Mouse (Mus musculus): ENCODE measurements around the gene Cacna1c. TPM values are rescaled to one million over a fixed set of nuclear protein-coding genes. Genes with fewer than 3 reads are reported as not detected.

The Cacna1c gene
- total RNA-seq, 2 experiments from 2014 or later, result 52.3 to 81.7 TPM

- intact Hi-C loops (cut with DNase I), result no loop called here
- DNase-seq (ENCODE audit: low spot score in 2 of 2), result no peak
These were observed 158.4 kb downstream of the Cacna1c start for GRCm38 (mm10) chr6:119037815-119038214.

GRCm38 (mm10) chr6:119037047-119037446 lies 159.2 kb downstream of the Cacna1c start:
- intact Hi-C loops (cut with DNase I), result no loop called here
- no peak for DNase-seq (ENCODE audit: low spot score in 2 of 2)

GRCm38 (mm10) chr6:119035361-119035760 lies 160.9 kb downstream of the Cacna1c start:
- intact Hi-C loops (cut with DNase I), result no loop called here
- DNase-seq (ENCODE audit: low spot score in 2 of 2), result no peak

DNA sequence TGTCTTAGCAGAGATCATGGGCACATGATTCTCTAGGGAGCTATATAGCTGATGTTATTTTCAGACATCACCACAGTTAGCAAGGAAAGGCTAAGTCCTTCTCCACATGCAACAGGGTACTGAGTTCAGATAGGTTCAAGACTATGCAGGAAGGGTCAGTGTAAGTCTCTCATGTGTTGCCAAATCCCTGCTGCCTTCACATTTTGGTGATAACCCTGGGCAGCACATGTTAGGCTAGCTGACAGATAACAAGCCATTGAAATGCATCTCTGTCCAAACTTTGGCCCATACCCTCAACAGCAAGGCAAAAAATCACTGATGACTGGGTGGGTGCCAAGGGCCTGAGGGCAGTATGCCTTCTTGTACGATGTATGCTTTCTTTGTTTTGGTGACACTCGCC lies 161.3 kb downstream of the Cacna1c start:
- intact Hi-C loops (cut with DNase I), result no loop called here
- DNase-seq (ENCODE audit: low spot score in 2 of 2), result no peak

DNA sequence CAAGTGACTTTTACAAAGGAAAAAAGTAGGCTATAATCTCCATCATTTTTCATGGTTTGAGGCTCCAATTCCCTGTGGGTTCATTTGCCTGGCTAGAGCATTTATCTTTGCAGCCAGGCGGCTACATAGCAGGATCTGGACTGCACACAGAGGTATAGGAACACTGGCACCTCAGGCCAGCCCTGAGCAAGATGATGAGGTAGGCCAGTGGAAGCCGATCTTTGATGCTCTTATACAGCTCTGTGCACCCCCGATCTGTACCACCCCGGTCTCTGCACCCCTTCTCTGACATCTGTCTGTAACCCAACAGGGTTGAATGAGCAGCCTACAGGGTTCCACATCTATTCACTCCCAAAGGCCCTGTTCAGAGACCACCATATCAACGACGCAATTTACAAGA lies 168.3 kb downstream of the Cacna1c start:
- intact Hi-C loops (cut with DNase I), result no loop called here
- DNase-seq (ENCODE audit: low spot score in 2 of 2), result no peak

- intact Hi-C loops (cut with DNase I), result no loop called here
- DNase-seq (ENCODE audit: low spot score in 2 of 2), result no peak
These were observed 173.4 kb downstream of the Cacna1c start for GRCm38 (mm10) chr6:119022850-119023249.

DNA sequence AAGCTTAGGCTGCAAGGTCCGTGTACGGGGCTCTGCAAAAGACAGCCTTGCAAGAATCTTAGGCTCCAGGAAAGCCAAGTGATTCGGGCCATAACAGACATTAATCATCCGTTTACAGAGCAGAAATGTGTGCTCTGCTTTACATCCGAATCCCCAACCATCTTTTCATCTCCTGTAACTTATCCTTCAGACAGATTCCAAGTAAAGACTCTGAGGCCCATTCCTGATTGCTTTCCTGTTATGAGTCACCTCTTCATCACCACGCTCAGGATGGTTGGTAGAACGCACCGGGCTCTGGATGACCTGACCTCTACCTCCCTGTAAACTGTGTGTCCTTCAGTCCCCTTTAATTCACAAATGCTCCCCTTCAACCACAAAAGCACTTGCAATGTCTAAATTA lies 175.0 kb downstream of the Cacna1c start:
- intact Hi-C loops (cut with DNase I), result no loop called here
- no peak for DNase-seq (ENCODE audit: low spot score in 2 of 2)

DNA sequence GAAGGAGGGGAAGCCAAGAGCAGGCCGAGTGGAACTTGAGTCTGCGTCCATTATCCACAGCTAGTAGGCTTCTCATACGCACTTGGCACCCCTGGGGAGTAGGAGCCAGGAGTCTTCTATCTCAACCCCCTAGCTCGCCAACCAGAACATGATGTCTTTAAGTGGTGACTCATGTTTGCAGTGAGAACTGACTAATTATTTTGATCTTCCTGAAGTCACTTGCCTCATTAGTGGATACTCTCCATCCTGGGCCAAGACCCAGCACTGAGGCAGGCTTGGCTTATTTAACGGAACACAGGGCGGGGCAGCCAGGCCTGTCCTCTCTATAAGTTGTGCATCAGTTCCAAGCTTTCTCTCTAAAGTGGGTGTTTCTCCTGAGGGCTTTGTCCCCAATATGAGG lies 177.3 kb downstream of the Cacna1c start:
- no peak for DNase-seq (ENCODE audit: low spot score in 2 of 2)
- intact Hi-C loops (cut with DNase I), result no loop called here

- intact Hi-C loops (cut with DNase I), result no loop called here
- DNase-seq (ENCODE audit: low spot score in 2 of 2), result no peak
These were observed 178.0 kb downstream of the Cacna1c start for GRCm38 (mm10) chr6:119018256-119018655.

DNA sequence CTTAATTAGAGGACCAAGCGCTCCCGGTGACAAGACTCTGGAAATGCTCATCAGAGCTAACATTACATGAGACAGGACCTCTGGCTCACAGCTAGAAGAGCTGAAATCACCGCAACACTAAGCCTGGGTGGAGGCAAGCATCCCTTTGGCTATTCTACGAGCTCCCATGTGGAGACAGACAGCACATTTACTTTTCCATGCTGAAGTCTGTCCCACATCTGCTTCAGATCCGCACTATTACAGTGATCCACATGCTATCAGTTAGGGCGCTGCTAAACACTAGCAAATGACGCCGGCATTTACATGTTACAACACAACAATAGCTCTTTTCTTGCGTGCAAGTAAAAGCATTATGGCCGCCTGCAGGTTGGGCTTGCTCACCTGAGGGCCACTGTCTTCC lies 178.7 kb downstream of the Cacna1c start:
- no peak for DNase-seq (ENCODE audit: low spot score in 2 of 2)
- intact Hi-C loops (cut with DNase I), result no loop called here

DNA sequence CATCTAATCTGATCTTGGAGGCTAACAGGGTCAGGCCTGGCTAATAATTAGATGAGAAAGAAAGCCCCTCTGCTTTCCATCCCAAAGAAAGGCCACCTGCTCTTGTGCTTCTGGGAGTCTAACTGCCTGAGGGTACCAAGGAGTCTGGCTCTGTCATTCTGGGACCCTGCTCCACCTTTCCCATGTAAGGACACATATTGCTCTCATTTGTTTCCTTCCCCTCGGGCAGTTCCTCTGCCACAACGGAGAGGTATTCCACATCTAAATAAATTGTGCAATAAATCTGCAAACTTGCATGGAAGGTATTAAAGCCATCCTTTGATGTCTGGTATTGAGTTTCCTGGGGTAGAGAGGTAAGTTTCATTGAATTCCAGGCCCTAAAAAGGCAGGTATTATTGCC lies 180.9 kb downstream of the Cacna1c start:
- intact Hi-C loops (cut with DNase I), result no loop called here
- no peak for DNase-seq (ENCODE audit: low spot score in 2 of 2)

- intact Hi-C loops (cut with DNase I), result no loop called here
These were observed 182.8 kb downstream of the Cacna1c start for GRCm38 (mm10) chr6:119013168-119014098.

DNA sequence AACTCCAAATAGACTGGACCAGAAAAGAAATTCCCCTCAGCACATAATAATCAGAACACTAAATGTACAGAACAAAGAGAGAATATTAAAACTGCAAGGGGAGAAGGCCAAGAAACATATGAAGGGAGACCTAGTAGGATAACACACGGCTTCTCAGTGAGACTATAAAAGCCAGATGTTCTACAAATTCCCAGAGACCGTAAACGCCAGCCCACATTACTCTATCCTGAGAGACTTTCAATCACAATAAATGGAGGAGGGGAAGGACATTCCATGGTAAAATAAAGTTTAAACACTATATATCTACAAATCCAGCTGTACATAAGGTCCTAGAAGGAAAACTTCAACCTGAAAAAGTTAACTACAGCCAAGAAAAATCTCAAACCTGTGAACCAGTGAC lies 185.3 kb downstream of the Cacna1c start:
- no peak for DNase-seq (ENCODE audit: low spot score in 2 of 2)
- intact Hi-C loops (cut with DNase I), result no loop called here

More at GRCm38 (mm10) chr6:119013168-119014098, 182.8 kb downstream of the Cacna1c start:
- DNase-seq (ENCODE audit: low spot score in 2 of 2), result no peak

DNA sequence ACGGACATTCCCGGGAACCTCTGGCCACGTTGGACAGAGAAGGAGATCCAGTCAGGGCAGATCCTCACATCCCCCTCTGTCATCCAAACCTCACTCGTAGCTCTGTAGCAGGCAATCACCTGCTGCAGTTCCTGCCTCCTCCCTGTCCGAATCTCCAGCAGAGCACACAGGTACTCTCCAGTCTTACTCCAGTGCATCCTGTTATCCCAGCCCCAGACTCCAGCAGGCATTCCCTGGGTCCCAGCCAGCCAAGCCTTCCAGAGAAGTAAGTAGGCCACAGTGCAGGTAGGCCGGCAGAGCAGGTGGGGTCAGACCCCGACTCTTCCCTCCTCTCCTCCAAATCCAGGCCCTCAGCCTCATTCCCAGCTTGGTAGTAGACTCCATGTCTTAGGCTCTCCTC lies 186.7 kb downstream of the Cacna1c start:
- intact Hi-C loops (cut with DNase I), result no loop called here
- DNase-seq (ENCODE audit: low spot score in 2 of 2), result no peak

DNA sequence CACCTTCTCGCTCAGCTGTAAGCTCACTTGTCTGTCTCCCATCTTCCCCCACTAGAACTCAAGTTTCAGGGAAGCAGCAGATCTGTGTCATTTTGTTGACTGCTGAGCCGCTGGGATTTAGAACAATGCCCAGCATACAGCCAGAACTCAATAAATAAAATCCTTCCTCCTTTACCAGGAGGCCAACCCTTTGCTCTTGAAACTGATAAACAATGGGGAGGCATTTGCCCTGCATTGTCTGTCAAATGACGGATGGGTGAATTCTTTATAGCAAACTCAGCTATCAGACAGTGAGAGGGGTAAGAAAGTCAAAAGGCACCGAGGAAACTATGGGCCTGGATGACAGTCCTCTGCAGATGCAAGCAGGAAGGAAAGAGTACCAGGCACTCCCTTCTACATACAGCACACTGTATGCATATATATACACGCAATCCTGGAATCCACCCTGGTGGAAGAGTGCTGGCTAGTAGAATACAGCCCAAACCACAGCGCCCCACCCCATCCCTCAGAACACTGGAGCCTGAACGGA lies 187.5 kb downstream of the Cacna1c start:
- no peak for DNase-seq (ENCODE audit: low spot score in 2 of 2)
- intact Hi-C loops (cut with DNase I), result no loop called here

- intact Hi-C loops (cut with DNase I), result no loop called here
- DNase-seq (ENCODE audit: low spot score in 2 of 2), result no peak
These were observed 191.6 kb downstream of the Cacna1c start for GRCm38 (mm10) chr6:119004596-119004995.

DNA sequence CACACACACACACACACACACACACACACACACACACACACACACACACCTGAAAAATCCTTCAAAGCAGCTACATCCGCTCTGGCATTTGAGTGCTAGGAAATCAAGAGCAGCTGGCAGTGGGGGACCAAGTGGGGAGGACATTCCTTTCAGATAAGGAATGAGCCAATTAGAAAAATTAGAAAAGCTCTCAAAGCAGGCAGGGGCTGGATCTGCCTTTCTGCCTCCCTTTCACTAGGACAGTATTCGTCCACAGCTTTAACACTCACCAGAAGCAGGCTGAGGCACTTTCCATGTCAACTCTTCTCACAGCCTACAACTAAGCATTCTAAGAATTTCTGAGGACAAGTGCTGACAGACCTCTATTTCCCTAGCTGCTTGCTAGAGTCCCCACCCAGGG lies 194.8 kb downstream of the Cacna1c start:
- no peak for DNase-seq (ENCODE audit: low spot score in 2 of 2)
- intact Hi-C loops (cut with DNase I), result no loop called here

- no peak for DNase-seq (ENCODE audit: low spot score in 2 of 2)
- intact Hi-C loops (cut with DNase I), result no loop called here
These were observed 196.0 kb downstream of the Cacna1c start for GRCm38 (mm10) chr6:119000255-119000654.

DNA sequence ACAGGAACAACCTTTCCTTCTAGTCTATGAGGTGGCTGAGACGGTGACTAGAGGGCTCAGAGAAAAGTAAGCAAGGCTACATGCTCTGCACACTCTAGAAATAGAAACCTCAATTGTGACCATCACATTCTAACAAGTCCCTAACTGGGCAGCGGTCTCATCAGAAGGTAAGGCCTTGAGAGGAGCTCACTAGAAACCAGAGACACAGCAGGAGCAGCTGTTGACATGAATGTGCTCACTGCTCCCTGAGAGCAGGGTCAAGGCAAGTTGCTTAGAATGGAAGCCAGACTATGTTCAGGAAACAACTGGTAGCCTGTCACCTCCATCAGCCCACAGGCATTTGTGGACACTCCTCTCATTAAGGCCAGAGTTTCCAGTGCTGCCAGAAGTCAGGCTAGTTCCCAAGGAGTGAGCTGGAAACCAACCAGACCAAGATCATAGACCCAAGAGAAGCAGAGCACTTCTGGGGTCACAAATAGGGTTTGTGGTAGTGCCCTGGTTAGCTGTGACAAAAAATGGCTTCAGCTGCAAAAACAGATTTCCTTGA lies 196.8 kb downstream of the Cacna1c start:
- intact Hi-C loops (cut with DNase I), result no loop called here

DNA sequence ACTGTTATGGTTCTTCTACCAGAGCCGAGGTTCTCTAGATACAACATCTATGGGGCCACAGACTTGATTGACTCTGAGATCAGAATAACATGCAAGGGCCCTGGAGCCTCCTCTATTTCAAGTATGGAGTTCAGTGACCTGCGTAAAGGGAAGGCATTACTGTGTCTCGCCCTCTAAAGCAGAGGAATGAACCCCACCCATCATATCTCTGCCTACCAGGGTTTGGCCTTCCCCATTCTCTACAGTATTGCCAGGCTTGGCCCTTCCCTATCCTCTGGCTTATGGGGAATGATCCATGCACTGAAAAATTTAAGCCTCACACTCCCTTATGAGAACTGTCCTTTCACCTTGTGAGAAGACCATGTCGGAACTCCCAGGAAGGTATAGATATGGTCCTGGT lies 198.8 kb downstream of the Cacna1c start:
- no peak for DNase-seq (ENCODE audit: low spot score in 2 of 2)
- intact Hi-C loops (cut with DNase I), result no loop called here

More for the DNA sequence above, 196.8 kb downstream of the Cacna1c start:
- DNase-seq (ENCODE audit: low spot score in 2 of 2), result no peak
